Comparison of ENCODE assay signal across 7 mouse cellular contexts in the genomic region with DNA sequence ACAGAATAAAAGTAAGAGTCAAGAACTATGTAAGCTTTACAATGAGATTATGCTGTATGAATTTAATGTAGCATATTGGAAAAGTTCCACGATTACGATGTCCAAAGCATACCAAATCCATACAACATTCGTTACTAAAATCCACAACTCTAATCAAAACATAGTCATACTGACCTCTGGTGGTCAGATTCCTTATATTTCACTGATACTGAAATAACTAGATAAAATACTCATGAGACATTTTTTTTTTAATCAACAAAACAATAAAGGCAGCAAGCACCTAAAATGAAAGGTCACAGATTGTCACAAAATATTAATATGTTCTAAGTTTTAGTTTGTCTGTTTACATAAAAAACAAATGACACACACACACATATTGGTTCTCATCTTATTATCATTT. TPM values are rescaled to one million over a fixed set of nuclear protein-coding genes. Genes with fewer than 3 reads are reported as not detected.
DNase-seq lines count a peak whose midpoint lies in the region; ATAC-seq and TF ChIP-seq lines count a peak whose summit lies in the region.

No protein-coding gene starts in this region.

- no peak overlapping the region for H3K4me3 ChIP-seq in liver, adult 2 months (ENCODE audit: insufficient read depth, low read depth, low read length)
- no peak overlapping the region; the same call in 1 of the 2 replicates for H3K4me3 ChIP-seq in heart, embryonic 16.5 days (ENCODE audit: low read length)

- H3K79me2 ChIP-seq in liver, adult 2 months (ENCODE audit: control insufficient read depth, insufficient read depth, low read length): no peaks in the 10 kb centered on the region

- H3K36me3 ChIP-seq in liver, adult 2 months (ENCODE audit: control insufficient read depth, insufficient read depth, low read length): no peaks in the 10 kb centered on the region
- peaks cover 4% of the 10 kb centered on the region; the same call in 1 of the 2 replicates for H3K36me3 ChIP-seq in heart, embryonic 16.5 days (ENCODE audit: control insufficient read depth, insufficient read depth)

- H3K4me1 ChIP-seq in liver, adult 2 months (ENCODE audit: control insufficient read depth, insufficient read depth, low read length): peaks cover 4% of the 10 kb centered on the region; the same call in 1 of the 2 replicates
- peaks cover 11% of the 10 kb centered on the region; the same call in 1 of the 2 replicates for H3K4me1 ChIP-seq in heart, embryonic 16.5 days (ENCODE audit: control insufficient read depth, insufficient read depth, low read length)

- peak; percentile 67 for DNase-seq in liver, adult 2 months (ENCODE audit: extremely low read depth, low read depth, low spot score)
- DNase-seq in liver: no peak
- peak; percentile 24 for DNase-seq in brain, embryonic 18.5 days (ENCODE audit: low read depth, low spot score)
- peak; percentile 70 for DNase-seq in lung, postnatal 36 days
- DNase-seq in adrenal gland, adult 18-20 months (ENCODE audit: low spot score in 2 of 2): no peak
- DNase-seq in adrenal gland, postnatal 14 days: no peak

- WGBS in liver, adult 2 months: 5% methylated on average over 3 of the region's 3 CpGs
- 25% methylated on average over 3 of the region's 3 CpGs for WGBS in heart, embryonic 16.5 days

- H3K27me3 ChIP-seq in liver, adult 2 months (ENCODE audit: control insufficient read depth, insufficient read depth, low read length): no peaks in the 10 kb centered on the region
- H3K27me3 ChIP-seq in heart, embryonic 16.5 days (ENCODE audit: control insufficient read depth, insufficient read depth, low read length): no peaks in the 10 kb centered on the region

- H3K9me3 ChIP-seq in heart, embryonic 16.5 days (replicated peaks; ENCODE audit: control insufficient read depth, low read length): no peaks in the 10 kb centered on the region

- no peak for TF ChIP-seq POLR2A in liver, adult 2 months (IDR thresholded peaks at IDR 0.05; ENCODE audit: extremely low read depth, insufficient read depth, low read length)

- TF ChIP-seq CTCF in liver, adult 2 months (IDR thresholded peaks at IDR 0.05; ENCODE audit: low read depth, low read length): peak; percentile 18; the same call in 1 of the 2 replicates

- no peak overlapping the region for H3K27ac ChIP-seq in liver, adult 2 months (replicated peaks; ENCODE audit: insufficient read depth, low read depth, low read length)
- no peak overlapping the region for H3K27ac ChIP-seq in heart, embryonic 16.5 days (ENCODE audit: low read length)

- H3K9ac ChIP-seq in liver, adult 2 months (ENCODE audit: low read depth, low read length): no peak overlapping the region
- H3K9ac ChIP-seq in heart, embryonic 16.5 days (ENCODE audit: low read length): no peak overlapping the region

- peak overlapping the region; percentile 96 for H3K4me2 ChIP-seq in heart, embryonic 16.5 days (ENCODE audit: low read depth, low read length)

- no peak for ATAC-seq in heart, embryonic 16.5 days (replicated peaks; ENCODE audit: extremely low read depth, insufficient read depth, low FRiP score)

RNA-seq across cellular contexts. Expression of a gene that starts 1.4 kb away (rescaled TPM):
- 0.46 and 1.1 TPM in 2 replicates for total RNA-seq in liver, adult 2 months (2014; rRNA removed)
- 0.02 TPM in 1 of 2 replicates, not detected in the other for polyA plus RNA-seq in liver, adult 2 months (2012; rRNA removed)
- polyA plus RNA-seq in heart, embryonic 16.5 days (2015; fragmentation: Nextera tagmentation; extraction: Ambion mirVana): 31.2 and 34.2 TPM in 2 replicates
- total RNA-seq in adrenal gland, adult 18-20 months (2021): under 1 TPM; 0.43 to 0.61 TPM
- total RNA-seq in adrenal gland, postnatal 14 days (2021): 7.6 and 9.8 TPM in 2 replicates

RNA-seq across cellular contexts. Expression of a gene that starts 28.9 kb away (rescaled TPM):
- total RNA-seq in liver, adult 2 months (2014; rRNA removed): under 0.01 and 0.07 TPM in 2 replicates
- polyA plus RNA-seq in liver, adult 2 months (2012; rRNA removed): 0.06 TPM in 2 replicates
- polyA plus RNA-seq in heart, embryonic 16.5 days (2015; fragmentation: Nextera tagmentation; extraction: Ambion mirVana): 0.12 and 0.25 TPM in 2 replicates
- under 1 TPM; 0.20 to 0.22 TPM for total RNA-seq in adrenal gland, adult 18-20 months (2021)
- total RNA-seq in adrenal gland, postnatal 14 days (2021): 0.74 and 1.2 TPM in 2 replicates

Comparison
In these comparisons a context has a peak if more than half of its experiments do, and no peak if none do; other contexts are left out.
1. DNase-seq: peak in liver, adult 2 months (single experiment), brain, embryonic 18.5 days (single experiment) and lung, postnatal 36 days (single experiment); none in liver (single experiment), adrenal gland, adult 18-20 months (0 of 2) and adrenal gland, postnatal 14 days (single experiment).